Mouse (Mus musculus): ENCODE measurements around the gene Gbp2b.
A peak's percentile ranks its signal among the peaks of the same experiment; 100 is the strongest.
"Not testable (repeated sequence)": the region's sequence is repeated elsewhere in the genome, so short reads cannot be mapped to it uniquely, and the experiment has no call there.

The Gbp2b gene

GRCm38 (mm10) chr3:142620111-142620955 lies 25.7 kb downstream of the Gbp2b start, which contains the start of gene Gbp2:
Gbp2 (plus strand) TSS chr3:142620602.
- peak; percentile 61 for DNase-seq (ENCODE audit: low read depth, low spot score)

GRCm38 (mm10) chr3:142620956-142621562 lies 26.4 kb downstream of the Gbp2b start:
- DNase-seq (ENCODE audit: low read depth, low spot score) = peak; percentile 80

- DNase-seq (ENCODE audit: low read depth, low spot score) = no peak
Measured at GRCm38 (mm10) chr3:142630385-142630784, 35.7 kb downstream of the Gbp2b start.

GRCm38 (mm10) chr3:142640201-142640600 lies 45.6 kb downstream of the Gbp2b start:
- DNase-seq (ENCODE audit: low read depth, low spot score) = peak; percentile 83

GRCm38 (mm10) chr3:142645949-142646348 lies 51.3 kb downstream of the Gbp2b start:
- DNase-seq (ENCODE audit: low read depth, low spot score) = peak; percentile 88

- DNase-seq (ENCODE audit: low read depth, low spot score) = not testable (repeated sequence)
Measured at GRCm38 (mm10) chr3:142647836-142648235, 53.2 kb downstream of the Gbp2b start.

GRCm38 (mm10) chr3:142650205-142650604 lies 55.6 kb downstream of the Gbp2b start:
- DNase-seq (ENCODE audit: low read depth, low spot score) = no peak

GRCm38 (mm10) chr3:142664723-142665122 lies 70.1 kb downstream of the Gbp2b start:
- no peak for DNase-seq (ENCODE audit: low read depth, low spot score)
